Mouse (Mus musculus): ENCODE data around the gene Klf9. TPM values are rescaled to one million over a fixed set of nuclear protein-coding genes. Genes with fewer than 3 reads are reported as not detected.

Klf9 gene
- 2.2 and 2.6 TPM in 2 replicates for polyA plus RNA-seq (2015; fragmentation: Nextera tagmentation; extraction: Ambion mirVana)

GRCm38 (mm10) chr19:23140689-23141317 is at the start of gene Klf9:
Klf9 (plus strand) TSS chr19:23141226.
- Histone ChIP-seq H3K9ac (replicated peaks; ENCODE audit: low read depth, low read length) (peak within 1 kb of the TSS; percentile 58), H3K4me3 (replicated peaks; ENCODE audit: low read length) (peak within 1 kb of the TSS; percentile 61), H3K4me1 (replicated peaks; ENCODE audit: control insufficient read depth, insufficient read depth, low read length) (peaks cover 27% of the 10 kb centered on the region), H3K27ac (ENCODE audit: low read length) (peak within 1 kb of the TSS; percentile 38), H3K4me2 (ENCODE audit: low read length) (peak within 1 kb of the TSS; percentile 99), H3K36me3 (ENCODE audit: control insufficient read depth, insufficient read depth) (no peaks in the 10 kb centered on the region), H3K9me3 (ENCODE audit: control insufficient read depth, low read length) (no peaks in the 10 kb centered on the region), H3K27me3 (replicated peaks; ENCODE audit: control insufficient read depth, insufficient read depth, low read length) (peaks cover 23% of the 10 kb centered on the region)
- WGBS, result under 1% methylated on average over 52 of the region's 52 CpGs
- peak; percentile 92 for ATAC-seq

DNA sequence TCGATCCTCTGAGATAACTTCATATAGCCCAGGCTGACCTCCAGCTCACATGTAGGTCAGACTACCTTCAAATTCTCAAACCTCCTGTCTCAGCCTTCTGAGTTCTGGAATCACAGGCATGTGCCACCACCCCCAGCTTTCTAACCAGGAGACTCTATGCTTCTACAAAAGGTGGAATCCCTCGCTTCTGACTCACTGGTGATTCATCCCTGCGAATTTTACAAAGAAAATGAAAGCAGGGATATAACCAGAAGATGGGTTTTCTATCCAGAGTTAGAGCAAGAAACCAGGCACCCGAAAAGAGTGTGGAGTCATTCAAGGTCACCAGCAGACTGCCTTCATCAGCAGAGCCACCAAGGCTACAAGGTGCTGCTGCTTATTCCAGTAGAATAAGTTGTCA is 49.4 kb upstream of the Klf9 start:
- 86% methylated on average over 4 of the region's 4 CpGs for WGBS
- H3K4me1 ChIP-seq (replicated peaks; ENCODE audit: control insufficient read depth, insufficient read depth, low read length), result no peaks in the 10 kb centered on the region

DNA sequence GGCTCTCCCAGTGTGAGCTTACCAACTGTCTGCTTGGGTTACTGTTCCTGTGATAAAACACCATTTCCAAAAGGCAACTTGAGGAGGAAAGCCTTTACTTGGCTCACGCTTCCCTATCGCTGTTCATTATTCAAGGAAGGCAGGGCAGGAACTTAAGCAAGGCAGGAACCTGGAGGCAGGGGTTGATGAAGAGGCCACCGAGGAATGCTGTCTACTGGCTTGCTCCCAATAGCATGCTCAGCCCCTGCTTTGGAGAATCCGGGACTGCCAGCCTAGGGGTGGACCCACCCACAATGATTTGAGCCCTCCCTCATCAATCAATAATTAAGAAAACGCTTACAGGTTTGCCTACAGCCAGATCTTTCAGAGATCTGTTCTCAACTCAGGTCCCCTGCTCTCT is 47.5 kb upstream of the Klf9 start:
- Histone ChIP-seq H3K4me3 (replicated peaks; ENCODE audit: low read length) (no peak overlapping the region), H3K27me3 (replicated peaks; ENCODE audit: control insufficient read depth, insufficient read depth, low read length) (no peaks in the 10 kb centered on the region), H3K4me1 (replicated peaks; ENCODE audit: control insufficient read depth, insufficient read depth, low read length) (no peaks in the 10 kb centered on the region), H3K9me3 (ENCODE audit: control insufficient read depth, low read length) (no peaks in the 10 kb centered on the region), H3K27ac (ENCODE audit: low read length) (no peak overlapping the region), H3K36me3 (ENCODE audit: control insufficient read depth, insufficient read depth) (no peaks in the 10 kb centered on the region), H3K9ac (replicated peaks; ENCODE audit: low read depth, low read length) (no peak overlapping the region), H3K4me2 (ENCODE audit: low read length) (no peak overlapping the region)
- no peak for ATAC-seq
- 87% methylated on average over 5 of the region's 5 CpGs for WGBS

More for the DNA sequence above, 49.4 kb upstream of the Klf9 start:
- no peaks in the 10 kb centered on the region for H3K9me3 ChIP-seq (ENCODE audit: control insufficient read depth, low read length)
- H3K9ac ChIP-seq (replicated peaks; ENCODE audit: low read depth, low read length), result no peak overlapping the region
- no peak overlapping the region for H3K4me2 ChIP-seq (ENCODE audit: low read length)
- no peak overlapping the region for H3K4me3 ChIP-seq (replicated peaks; ENCODE audit: low read length)
- no peak for ATAC-seq
- no peaks in the 10 kb centered on the region for H3K36me3 ChIP-seq (ENCODE audit: control insufficient read depth, insufficient read depth)
- H3K27me3 ChIP-seq (replicated peaks; ENCODE audit: control insufficient read depth, insufficient read depth, low read length), result no peaks in the 10 kb centered on the region
- no peak overlapping the region for H3K27ac ChIP-seq (ENCODE audit: low read length)

GRCm38 (mm10) chr19:23094906-23095305 is 46.1 kb upstream of the Klf9 start:
- H3K27me3 ChIP-seq (replicated peaks; ENCODE audit: control insufficient read depth, insufficient read depth, low read length), result no peaks in the 10 kb centered on the region
- WGBS, result 34% methylated on average over 3 of the region's 3 CpGs

DNA sequence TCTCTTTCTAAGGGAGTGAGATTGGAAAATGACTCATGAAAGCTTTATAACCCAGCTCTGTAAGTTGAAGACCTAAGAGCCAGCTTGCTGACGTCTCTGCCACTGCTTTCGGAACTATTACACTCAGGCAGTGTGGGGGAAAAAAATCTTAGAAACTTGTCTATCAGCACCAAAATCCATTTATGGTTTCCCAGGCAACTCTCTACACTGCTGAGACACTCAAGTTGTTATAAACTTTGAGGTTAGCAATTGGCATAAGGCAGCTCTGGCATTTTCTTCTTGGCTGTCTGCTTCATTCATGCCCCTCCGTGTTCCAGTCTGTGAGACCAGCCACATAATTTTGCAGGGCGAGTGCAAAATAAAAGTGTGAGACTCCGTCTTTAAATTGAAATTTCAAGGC is 34.2 kb upstream of the Klf9 start:
- H3K9ac ChIP-seq (replicated peaks; ENCODE audit: low read depth, low read length), result no peak overlapping the region
- H3K4me3 ChIP-seq (replicated peaks; ENCODE audit: low read length), result no peak overlapping the region
- 76% methylated on average over 5 of the region's 5 CpGs for WGBS
- H3K9me3 ChIP-seq (ENCODE audit: control insufficient read depth, low read length), result no peaks in the 10 kb centered on the region
- H3K36me3 ChIP-seq (ENCODE audit: control insufficient read depth, insufficient read depth), result no peaks in the 10 kb centered on the region
- no peaks in the 10 kb centered on the region for H3K4me1 ChIP-seq (replicated peaks; ENCODE audit: control insufficient read depth, insufficient read depth, low read length)
- H3K27ac ChIP-seq (ENCODE audit: low read length), result no peak overlapping the region
- ATAC-seq, result no peak
- H3K4me2 ChIP-seq (ENCODE audit: low read length), result no peak overlapping the region
- H3K27me3 ChIP-seq (replicated peaks; ENCODE audit: control insufficient read depth, insufficient read depth, low read length), result no peaks in the 10 kb centered on the region

More at GRCm38 (mm10) chr19:23094906-23095305, 46.1 kb upstream of the Klf9 start:
- Histone ChIP-seq H3K4me3 (replicated peaks; ENCODE audit: low read length) (no peak overlapping the region), H3K9me3 (ENCODE audit: control insufficient read depth, low read length) (no peaks in the 10 kb centered on the region), H3K4me2 (ENCODE audit: low read length) (no peak overlapping the region), H3K27ac (ENCODE audit: low read length) (no peak overlapping the region), H3K4me1 (replicated peaks; ENCODE audit: control insufficient read depth, insufficient read depth, low read length) (no peaks in the 10 kb centered on the region), H3K36me3 (ENCODE audit: control insufficient read depth, insufficient read depth) (no peaks in the 10 kb centered on the region), H3K9ac (replicated peaks; ENCODE audit: low read depth, low read length) (no peak overlapping the region)
- no peak for ATAC-seq

GRCm38 (mm10) chr19:23107335-23107734 is 33.7 kb upstream of the Klf9 start:
- H3K9me3 ChIP-seq (ENCODE audit: control insufficient read depth, low read length), result no peaks in the 10 kb centered on the region
- H3K4me3 ChIP-seq (replicated peaks; ENCODE audit: low read length), result no peak overlapping the region
- H3K4me2 ChIP-seq (ENCODE audit: low read length), result no peak overlapping the region
- H3K36me3 ChIP-seq (ENCODE audit: control insufficient read depth, insufficient read depth), result no peaks in the 10 kb centered on the region
- H3K27me3 ChIP-seq (replicated peaks; ENCODE audit: control insufficient read depth, insufficient read depth, low read length), result no peaks in the 10 kb centered on the region
- no peak overlapping the region for H3K27ac ChIP-seq (ENCODE audit: low read length)
- no peaks in the 10 kb centered on the region for H3K4me1 ChIP-seq (replicated peaks; ENCODE audit: control insufficient read depth, insufficient read depth, low read length)
- no peak overlapping the region for H3K9ac ChIP-seq (replicated peaks; ENCODE audit: low read depth, low read length)
- ATAC-seq, result no peak
- WGBS, result 55% methylated on average over 2 of the region's 2 CpGs

DNA sequence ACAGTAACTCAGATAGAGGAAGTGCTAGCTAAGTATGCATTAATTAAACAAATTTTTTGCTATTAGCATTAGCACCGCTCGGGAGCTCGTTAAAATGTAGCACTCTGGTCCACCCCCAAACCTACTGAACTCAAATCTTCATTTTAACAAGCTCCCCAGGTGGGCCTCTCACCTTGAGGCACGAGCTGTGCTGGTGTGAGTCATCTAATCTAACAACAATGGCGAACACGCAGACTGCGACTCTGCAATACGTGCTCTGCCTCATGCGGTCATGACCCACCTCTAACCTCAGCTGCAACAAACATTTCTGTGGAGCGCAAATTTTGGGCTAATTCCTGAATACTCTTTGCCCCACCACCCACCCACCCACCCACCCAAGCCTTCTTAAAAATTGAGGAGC is 19.2 kb upstream of the Klf9 start:
- H3K4me3 ChIP-seq (replicated peaks; ENCODE audit: low read length), result no peak overlapping the region
- H3K9me3 ChIP-seq (ENCODE audit: control insufficient read depth, low read length), result no peaks in the 10 kb centered on the region
- no peaks in the 10 kb centered on the region for H3K36me3 ChIP-seq (ENCODE audit: control insufficient read depth, insufficient read depth)
- H3K4me2 ChIP-seq (ENCODE audit: low read length), result no peak overlapping the region
- no peak overlapping the region for H3K9ac ChIP-seq (replicated peaks; ENCODE audit: low read depth, low read length)
- no peaks in the 10 kb centered on the region for H3K4me1 ChIP-seq (replicated peaks; ENCODE audit: control insufficient read depth, insufficient read depth, low read length)
- no peak overlapping the region for H3K27ac ChIP-seq (ENCODE audit: low read length)
- ATAC-seq, result no peak
- WGBS, result 16% methylated on average over 10 of the region's 10 CpGs
- H3K27me3 ChIP-seq (replicated peaks; ENCODE audit: control insufficient read depth, insufficient read depth, low read length), result no peaks in the 10 kb centered on the region

- H3K36me3 ChIP-seq (ENCODE audit: control insufficient read depth, insufficient read depth), result no peaks in the 10 kb centered on the region
- no peak for ATAC-seq
- 76% methylated on average over 7 of the region's 7 CpGs for WGBS
Measured at GRCm38 (mm10) chr19:23124023-23124550, 16.9 kb upstream of the Klf9 start.

DNA sequence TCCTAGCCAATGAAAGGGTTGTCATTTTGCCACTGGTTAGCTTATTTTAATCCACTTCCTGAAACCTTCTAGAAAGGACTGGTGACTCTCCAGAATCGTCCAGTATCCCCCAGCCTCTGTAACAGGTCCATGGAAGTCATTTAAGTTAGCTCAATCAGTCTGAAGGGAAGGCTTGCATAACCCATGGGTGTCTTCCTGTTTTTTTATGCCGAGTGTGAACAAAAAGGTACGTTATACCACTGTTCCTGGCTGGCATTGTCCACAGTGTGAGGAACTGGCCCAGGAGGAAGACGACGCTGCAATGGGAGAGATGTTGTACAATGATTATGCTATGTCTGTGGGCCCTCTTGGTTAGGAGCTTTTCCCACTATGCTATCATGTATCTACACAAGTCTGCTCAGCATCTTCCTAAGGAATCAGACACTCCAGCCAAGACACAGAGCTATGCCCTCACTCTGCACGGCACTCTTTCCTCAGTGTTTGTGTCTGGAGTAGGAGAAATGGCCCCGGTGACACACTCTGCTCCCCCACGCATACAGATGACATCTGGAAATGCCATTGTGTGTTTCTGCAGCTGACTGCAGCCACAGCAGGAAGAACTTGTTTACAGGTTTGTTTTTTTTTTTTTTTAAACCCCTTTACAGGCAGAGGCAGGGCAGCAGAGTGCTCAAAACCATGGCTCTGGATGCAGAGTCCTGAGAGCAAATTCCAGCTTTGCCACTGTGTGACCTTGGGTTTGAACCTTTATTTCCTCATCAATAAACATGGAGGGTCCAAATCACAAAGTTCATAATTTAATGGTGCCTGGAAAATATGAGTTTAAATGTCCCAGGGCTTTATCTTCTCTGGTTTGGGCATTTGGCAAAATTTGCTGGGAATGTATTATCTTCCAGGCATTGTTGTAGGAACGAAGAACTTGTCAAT is 15.5 kb upstream of the Klf9 start:
- WGBS, result 79% methylated on average over 9 of the region's 9 CpGs
- ATAC-seq, result no peak
- H3K27ac ChIP-seq (ENCODE audit: low read length), result no peak overlapping the region

More at GRCm38 (mm10) chr19:23124023-23124550, 16.9 kb upstream of the Klf9 start:
- H3K27ac ChIP-seq (ENCODE audit: low read length), result no peak overlapping the region
- no peaks in the 10 kb centered on the region for H3K9me3 ChIP-seq (ENCODE audit: control insufficient read depth, low read length)
- no peaks in the 10 kb centered on the region for H3K27me3 ChIP-seq (replicated peaks; ENCODE audit: control insufficient read depth, insufficient read depth, low read length)
- no peak overlapping the region for H3K9ac ChIP-seq (replicated peaks; ENCODE audit: low read depth, low read length)
- H3K4me3 ChIP-seq (replicated peaks; ENCODE audit: low read length), result no peak overlapping the region
- no peaks in the 10 kb centered on the region for H3K4me1 ChIP-seq (replicated peaks; ENCODE audit: control insufficient read depth, insufficient read depth, low read length)
- no peak overlapping the region for H3K4me2 ChIP-seq (ENCODE audit: low read length)

More for the DNA sequence above, 15.5 kb upstream of the Klf9 start:
- Histone ChIP-seq H3K36me3 (ENCODE audit: control insufficient read depth, insufficient read depth) (no peaks in the 10 kb centered on the region), H3K4me3 (replicated peaks; ENCODE audit: low read length) (no peak overlapping the region), H3K27me3 (replicated peaks; ENCODE audit: control insufficient read depth, insufficient read depth, low read length) (no peaks in the 10 kb centered on the region), H3K9ac (replicated peaks; ENCODE audit: low read depth, low read length) (no peak overlapping the region), H3K4me1 (replicated peaks; ENCODE audit: control insufficient read depth, insufficient read depth, low read length) (no peaks in the 10 kb centered on the region), H3K4me2 (ENCODE audit: low read length) (no peak overlapping the region), H3K9me3 (ENCODE audit: control insufficient read depth, low read length) (no peaks in the 10 kb centered on the region)

All from forebrain, embryonic 16.5 days (tissue).